Mouse (Mus musculus) myocyte (in vitro differentiated cells): ENCODE data around the gene Ripor2.

Experiments used
- CEBPB ChIP-seq: IDR thresholded peaks from 2 replicates; pipeline ENCODE4 v1.6.1; 2011; ENCODE audit warnings: mild to moderate bottlenecking, moderate library complexity; ENCODE audit not compliant: poor library complexity, insufficient read depth, severe bottlenecking
- E2F4 ChIP-seq: IDR thresholded peaks from one replicate; pipeline ENCODE4 v1.6.1; 2011; ENCODE audit warnings: mild to moderate bottlenecking, control low read depth, moderate library complexity; ENCODE audit not compliant: insufficient read depth
- MAX ChIP-seq: IDR thresholded peaks from one replicate; pipeline ENCODE4 v1.6.1; 2011; ENCODE audit warnings: low read depth, mild to moderate bottlenecking, control low read depth
- MYOD1 ChIP-seq, 3 experiments: IDR thresholded peaks; one replicate each; pipeline ENCODE4 v1.6.1; 2011; ENCODE audit warnings: control low read depth in 2 of 3, low read depth in 2 of 3, mild to moderate bottlenecking in 2 of 3, moderate library complexity in 1 of 3; ENCODE audit not compliant: insufficient read length in 2 of 3, control insufficient read depth in 1 of 3
- MYOG ChIP-seq, 3 experiments: IDR thresholded peaks; one replicate each; pipeline ENCODE4 v1.6.1; 2011; ENCODE audit warnings: control low read depth in 2 of 3, low read depth in 2 of 3, mild to moderate bottlenecking in 2 of 3; ENCODE audit not compliant: insufficient read length in 2 of 3, control insufficient read depth in 1 of 3, insufficient read depth in 1 of 3
- POLR2A ChIP-seq: IDR thresholded peaks from one replicate; pipeline ENCODE4 v1.6.1; 2011; ENCODE audit warnings: low read depth, mild to moderate bottlenecking, control low read depth, moderate library complexity; ENCODE audit not compliant: insufficient read length
- POLR2AphosphoS2 ChIP-seq: IDR thresholded peaks from one replicate; pipeline ENCODE4 v1.6.1; 2011; ENCODE audit warnings: low read depth, control low read depth; ENCODE audit not compliant: insufficient read length
- REST ChIP-seq: IDR thresholded peaks from one replicate; pipeline ENCODE4 v1.6.1; 2011; ENCODE audit warnings: mild to moderate bottlenecking, control low read depth, moderate library complexity; ENCODE audit not compliant: insufficient read depth, insufficient read length
- SRF ChIP-seq: IDR thresholded peaks from one replicate; pipeline ENCODE4 v1.6.1; 2011; ENCODE audit warnings: low read depth; ENCODE audit not compliant: control insufficient read depth, insufficient read length
- TCF12 ChIP-seq: IDR thresholded peaks from one replicate; pipeline ENCODE4 v1.6.1; 2011; ENCODE audit warnings: mild to moderate bottlenecking, control low read depth; ENCODE audit not compliant: poor library complexity, insufficient read depth, severe bottlenecking
- TCF3 ChIP-seq: IDR thresholded peaks from one replicate; pipeline ENCODE4 v1.6.1; 2011; ENCODE audit warnings: low read depth, control low read depth; ENCODE audit not compliant: insufficient read length
- USF1 ChIP-seq: IDR thresholded peaks from one replicate; pipeline ENCODE4 v1.6.1; 2011; ENCODE audit warnings: low read depth, mild to moderate bottlenecking, control low read depth, moderate library complexity

- no peak for TF ChIP-seq E2F4
- TF ChIP-seq TCF12 = no peak
- TF ChIP-seq POLR2A = no peak
- TF ChIP-seq USF1 = no peak
- no peak for TF ChIP-seq REST
- no peak for TF ChIP-seq POLR2AphosphoS2
- no peak for TF ChIP-seq MAX
- no peak for TF ChIP-seq CEBPB
- no peak for TF ChIP-seq MYOD1 (IDR thresholded peaks at IDR 0.05; ENCODE audit: control insufficient read depth in 1 of 3, insufficient read length in 2 of 3, low read depth in 2 of 3)
- no peak for TF ChIP-seq SRF
- TF ChIP-seq MYOG (IDR thresholded peaks at IDR 0.05; ENCODE audit: control insufficient read depth in 1 of 3, insufficient read depth in 1 of 3, insufficient read length in 2 of 3, low read depth in 2 of 3) = no peak
- no peak for TF ChIP-seq TCF3
Observed at GRCm38 (mm10) chr13:24613031-24613430, 31.0 kb downstream of the Ripor2 start.
